Mouse (Mus musculus) limb, embryonic 15.5 days (tissue): ENCODE results near the gene Gm49630. TPM values are rescaled to one million over a fixed set of nuclear protein-coding genes. Genes with fewer than 3 reads are reported as not detected.
A peak's percentile ranks its signal among the peaks of the same experiment; 100 is the strongest.
"Not testable (repeated sequence)": the region's sequence is repeated elsewhere in the genome, so short reads cannot be mapped to it uniquely, and the experiment has no call there.

Source experiments
- ATAC-seq: fragments of 200-750 bp; cut with Nextera tagmentation; 2 replicates; pipeline ENCODE4 v1.8.0; 2017; ENCODE audit warnings: low read depth, moderate TSS enrichment; ENCODE audit not compliant: insufficient number of reproducible peaks, low FRiP score, low TSS enrichment
- H3K27ac ChIP-seq: fragments of 300-500 bp; sonication (generic); 2 replicates; pipeline ENCODE4 v1.5.1; 2015; ENCODE audit warnings: moderate library complexity, mild to moderate bottlenecking, inconsistent platforms
- H3K27me3 ChIP-seq: fragments of 300-500 bp; sonication (generic); 2 replicates; pipeline ENCODE4 v1.6.1; 2015; ENCODE audit warnings: inconsistent platforms
- H3K36me3 ChIP-seq: fragments of 300-500 bp; sonication (generic); 2 replicates; pipeline ENCODE4 v1.6.1; 2015; ENCODE audit warnings: inconsistent platforms
- H3K4me1 ChIP-seq: fragments of 300-500 bp; sonication (generic); 2 replicates; pipeline ENCODE4 v1.6.1; 2015; ENCODE audit warnings: inconsistent platforms
- H3K4me2 ChIP-seq: fragments of 300-500 bp; sonication (generic); 2 replicates; pipeline ENCODE4 v1.6.1; 2015; ENCODE audit warnings: mild to moderate bottlenecking, inconsistent platforms
- H3K4me3 ChIP-seq: fragments of 300-500 bp; sonication (generic); 2 replicates; pipeline ENCODE4 v1.5.1; 2015; ENCODE audit warnings: mild to moderate bottlenecking, inconsistent platforms
- H3K9ac ChIP-seq: fragments of 300-500 bp; sonication (generic); 2 replicates; pipeline ENCODE4 v1.6.1; 2015; ENCODE audit warnings: inconsistent platforms
- H3K9me3 ChIP-seq: fragments of 300-500 bp; sonication (generic); 2 replicates; pipeline ENCODE4 v1.6.1; 2016; ENCODE audit warnings: inconsistent platforms
- WGBS: fragments of 180-500 bp; shearing (Covaris S2); methylation state at CpG from one replicate; pipeline ENCODE4 v1.1.7; 2015; 5-methylcytosine and 5-hydroxymethylcytosine counted together
- polyA plus RNA-seq: library from polyadenylated mRNA; unstranded; fragments of >200 nt; fragmentation: Nextera tagmentation; extraction: Ambion mirVana; gene quantifications from 2 replicates; pipeline ENCODE4 v1.2.1, GENCODE M21; 2015

Gm49630 gene
- polyA plus RNA-seq, result not detected in 2 replicates

- not testable (repeated sequence) for H3K4me2 ChIP-seq, H3K36me3 ChIP-seq, H3K9me3 ChIP-seq, H3K27me3 ChIP-seq, H3K4me3 ChIP-seq, ATAC-seq, H3K27ac ChIP-seq, H3K9ac ChIP-seq, H3K4me1 ChIP-seq
- WGBS, result 89% methylated on average over 2 of the region's 5 CpGs
These were observed at the start of gene Gm49630 for GRCm38 (mm10) chr17:7371879-7372278. Gene Gm49630 (minus strand): TSS chr17:7371979.

GRCm38 (mm10) chr17:7420191-7420973, 48.6 kb upstream of the Gm49630 start:
- 37% methylated on average over 3 of the region's 3 CpGs for WGBS
- not testable (repeated sequence) for H3K9ac ChIP-seq, H3K9me3 ChIP-seq, H3K4me1 ChIP-seq, H3K27me3 ChIP-seq, H3K27ac ChIP-seq, H3K4me3 ChIP-seq, H3K36me3 ChIP-seq, H3K4me2 ChIP-seq
- peak; percentile 69; the same call in 1 of the 2 replicates for ATAC-seq

- ATAC-seq, H3K36me3 ChIP-seq, H3K4me2 ChIP-seq, H3K9ac ChIP-seq, H3K27me3 ChIP-seq, H3K4me1 ChIP-seq, H3K4me3 ChIP-seq, H3K9me3 ChIP-seq, H3K27ac ChIP-seq: not testable (repeated sequence)
- WGBS, result 84% methylated on average over 8 of the region's 9 CpGs
These were observed 43.0 kb upstream of the Gm49630 start for GRCm38 (mm10) chr17:7414601-7415310.

- H3K4me3 ChIP-seq, H3K27ac ChIP-seq, H3K36me3 ChIP-seq, H3K9me3 ChIP-seq, H3K4me2 ChIP-seq, ATAC-seq, H3K27me3 ChIP-seq, H3K4me1 ChIP-seq, H3K9ac ChIP-seq: not testable (repeated sequence)
- WGBS, result 79% methylated on average over 8 of the region's 8 CpGs
These were observed 41.6 kb upstream of the Gm49630 start for GRCm38 (mm10) chr17:7413336-7413735.

GRCm38 (mm10) chr17:7399770-7400169, 28.0 kb upstream of the Gm49630 start:
- not testable (repeated sequence) for H3K4me2 ChIP-seq, ATAC-seq, H3K27me3 ChIP-seq, H3K9me3 ChIP-seq, H3K4me3 ChIP-seq, H3K36me3 ChIP-seq, H3K4me1 ChIP-seq, H3K27ac ChIP-seq, H3K9ac ChIP-seq
- 82% methylated on average over 6 of the region's 6 CpGs for WGBS

- H3K4me3 ChIP-seq, H3K27ac ChIP-seq, H3K9ac ChIP-seq, H3K4me2 ChIP-seq, H3K9me3 ChIP-seq, ATAC-seq, H3K36me3 ChIP-seq, H3K27me3 ChIP-seq, H3K4me1 ChIP-seq: not testable (repeated sequence)
- 84% methylated on average over 6 of the region's 6 CpGs for WGBS
These were observed 26.5 kb upstream of the Gm49630 start for GRCm38 (mm10) chr17:7398198-7398847.

- not testable (repeated sequence) for H3K4me1 ChIP-seq, H3K9me3 ChIP-seq, H3K27me3 ChIP-seq, H3K9ac ChIP-seq, H3K36me3 ChIP-seq, H3K4me2 ChIP-seq, H3K4me3 ChIP-seq, H3K27ac ChIP-seq, ATAC-seq
- 83% methylated on average over 13 of the region's 13 CpGs for WGBS
These were observed 25.3 kb upstream of the Gm49630 start for GRCm38 (mm10) chr17:7397079-7397478.

GRCm38 (mm10) chr17:7396288-7396687, 24.5 kb upstream of the Gm49630 start:
- not testable (repeated sequence) for H3K36me3 ChIP-seq, ATAC-seq, H3K4me2 ChIP-seq, H3K4me1 ChIP-seq, H3K9me3 ChIP-seq, H3K9ac ChIP-seq, H3K27ac ChIP-seq, H3K4me3 ChIP-seq, H3K27me3 ChIP-seq
- no CpG with 5 or more reads among the region's 2 CpGs for WGBS

- WGBS, result 88% methylated on average over 8 of the region's 8 CpGs
- not testable (repeated sequence) for H3K36me3 ChIP-seq, H3K4me1 ChIP-seq, H3K4me2 ChIP-seq, H3K27me3 ChIP-seq, H3K4me3 ChIP-seq, H3K9ac ChIP-seq, ATAC-seq, H3K9me3 ChIP-seq, H3K27ac ChIP-seq
These were observed 23.9 kb upstream of the Gm49630 start for GRCm38 (mm10) chr17:7395671-7396070.

- WGBS, result 89% methylated on average over 7 of the region's 7 CpGs
- not testable (repeated sequence) for ATAC-seq, H3K4me2 ChIP-seq
These were observed 23.3 kb upstream of the Gm49630 start for GRCm38 (mm10) chr17:7395116-7395515.

GRCm38 (mm10) chr17:7389898-7390297, 18.1 kb upstream of the Gm49630 start:
- H3K4me1 ChIP-seq, H3K27ac ChIP-seq, ATAC-seq, H3K9me3 ChIP-seq, H3K9ac ChIP-seq, H3K36me3 ChIP-seq, H3K4me2 ChIP-seq, H3K4me3 ChIP-seq, H3K27me3 ChIP-seq: not testable (repeated sequence)
- WGBS, result 50% methylated on average over 7 of the region's 7 CpGs

More at GRCm38 (mm10) chr17:7395116-7395515, 23.3 kb upstream of the Gm49630 start:
- H3K4me3 ChIP-seq, H3K36me3 ChIP-seq, H3K27ac ChIP-seq, H3K9me3 ChIP-seq, H3K27me3 ChIP-seq, H3K4me1 ChIP-seq, H3K9ac ChIP-seq: not testable (repeated sequence)

- H3K4me3 ChIP-seq, H3K36me3 ChIP-seq, H3K27ac ChIP-seq, H3K9me3 ChIP-seq, H3K27me3 ChIP-seq, H3K4me2 ChIP-seq, H3K4me1 ChIP-seq, H3K9ac ChIP-seq: not testable (repeated sequence)
- 59% methylated on average over 8 of the region's 8 CpGs for WGBS
- 0 out of 2 replicates have a peak, but pooled peaks have one; percentile 17 for ATAC-seq
These were observed 17.2 kb upstream of the Gm49630 start for GRCm38 (mm10) chr17:7388958-7389356.
